Mouse (Mus musculus): ENCODE results near the gene AC109138.7.

GRCm38 (mm10) chr19:4175368-4175947 lies 38.7 kb upstream of the AC109138.7 start, which contains the start of gene Carns1:
- no peak for TF ChIP-seq HCFC1 (IDR thresholded peaks at IDR 0.05; ENCODE audit: borderline replicate concordance, insufficient read depth, low read length)
- no peak for TF ChIP-seq CHD2 (IDR thresholded peaks at IDR 0.05; ENCODE audit: low read depth, low read length)
